In genomic region chr3:93556599-93556998, GRCm38 (mm10) we compare ENCODE assay signal across 7 mouse cellular contexts. TPM values are rescaled to one million over a fixed set of nuclear protein-coding genes. Genes with fewer than 3 reads are reported as not detected.
DNase-seq lines count a peak whose midpoint lies in the region; ATAC-seq lines count a peak whose summit lies in the region.

No protein-coding gene starts in this region.

- H3K27me3 ChIP-seq in limb, embryonic 12.5 days: no peaks in the 10 kb centered on the region
- H3K27me3 ChIP-seq in limb, embryonic 10.5 days (ENCODE audit: low read depth, poor library complexity, severe bottlenecking): peaks cover 25% of the 10 kb centered on the region
- H3K27me3 ChIP-seq in hindbrain, embryonic 16.5 days (replicated peaks; ENCODE audit: control insufficient read depth, insufficient read depth, low read length): no peaks in the 10 kb centered on the region; the same call in 1 of the 2 replicates
- peaks cover 13% of the 10 kb centered on the region for H3K27me3 ChIP-seq in neural tube, embryonic 15.5 days (replicated peaks)

- H3K27ac ChIP-seq in limb, embryonic 12.5 days: no peak overlapping the region
- H3K27ac ChIP-seq in limb, embryonic 10.5 days: no peak overlapping the region
- peak overlapping the region; percentile 92 for H3K27ac ChIP-seq in brown adipose tissue, adult 24 weeks (replicated peaks; ENCODE audit: low read depth, low read length)
- H3K27ac ChIP-seq in hindbrain, embryonic 16.5 days (ENCODE audit: low read depth, low read length): no peak overlapping the region
- no peak overlapping the region for H3K27ac ChIP-seq in neural tube, embryonic 15.5 days (replicated peaks)

- peaks cover 11% of the 10 kb centered on the region; the same call in 1 of the 2 replicates for H3K4me1 ChIP-seq in limb, embryonic 12.5 days (replicated peaks)
- peaks cover 15% of the 10 kb centered on the region for H3K4me1 ChIP-seq in limb, embryonic 10.5 days
- peaks cover 36% of the 10 kb centered on the region; the same call in 1 of the 2 replicates for H3K4me1 ChIP-seq in brown adipose tissue, adult 24 weeks (ENCODE audit: control insufficient read depth, insufficient read depth, insufficient read length, low read length)
- H3K4me1 ChIP-seq in hindbrain, embryonic 16.5 days (ENCODE audit: control insufficient read depth, insufficient read depth, low read depth, low read length): peaks cover 4% of the 10 kb centered on the region; the same call in 1 of the 2 replicates
- peaks cover 13% of the 10 kb centered on the region for H3K4me1 ChIP-seq in neural tube, embryonic 15.5 days

- ATAC-seq in limb, embryonic 12.5 days (ENCODE audit: insufficient number of reproducible peaks, insufficient read depth, low FRiP score, low TSS enrichment, low read depth): no peak
- ATAC-seq in hindbrain, embryonic 16.5 days: no peak
- no peak for ATAC-seq in neural tube, embryonic 15.5 days (ENCODE audit: low FRiP score)

- H3K9ac ChIP-seq in limb, embryonic 12.5 days (replicated peaks): no peak overlapping the region
- H3K9ac ChIP-seq in hindbrain, embryonic 16.5 days (ENCODE audit: low read depth, low read length): 0 out of 2 replicates have a peak overlapping the region, but pooled peaks have one; percentile 28
- no peak overlapping the region for H3K9ac ChIP-seq in neural tube, embryonic 15.5 days (replicated peaks)

- peaks cover 7% of the 10 kb centered on the region for H3K36me3 ChIP-seq in limb, embryonic 12.5 days
- H3K36me3 ChIP-seq in limb, embryonic 10.5 days: no peaks in the 10 kb centered on the region
- no peaks in the 10 kb centered on the region for H3K36me3 ChIP-seq in hindbrain, embryonic 16.5 days (ENCODE audit: control insufficient read depth, insufficient read depth, low read length)
- no peaks in the 10 kb centered on the region for H3K36me3 ChIP-seq in neural tube, embryonic 15.5 days

- H3K9me3 ChIP-seq in limb, embryonic 12.5 days: no peaks in the 10 kb centered on the region
- no peaks in the 10 kb centered on the region for H3K9me3 ChIP-seq in limb, embryonic 10.5 days (replicated peaks)
- H3K9me3 ChIP-seq in hindbrain, embryonic 16.5 days (ENCODE audit: control insufficient read depth, low read length): no peaks in the 10 kb centered on the region
- no peaks in the 10 kb centered on the region for H3K9me3 ChIP-seq in neural tube, embryonic 15.5 days (replicated peaks)

- H3K4me2 ChIP-seq in limb, embryonic 12.5 days: peak overlapping the region; percentile 85
- peak overlapping the region; percentile 96 for H3K4me2 ChIP-seq in hindbrain, embryonic 16.5 days (ENCODE audit: low read length)
- peak overlapping the region; percentile 86 for H3K4me2 ChIP-seq in neural tube, embryonic 15.5 days

- DNase-seq in limb, embryonic 10.5 days (ENCODE audit: low spot score): no peak
- no peak for DNase-seq in layer of hippocampus, adult 11-12 months (ENCODE audit: low spot score)
- DNase-seq in c-Kit-positive CD71-positive TER-119-positive erythroid progenitor cells, embryonic 14.5 days (ENCODE audit: low spot score): no peak

- no peak overlapping the region for H3K4me3 ChIP-seq in limb, embryonic 12.5 days (replicated peaks)
- H3K4me3 ChIP-seq in limb, embryonic 10.5 days: no peak overlapping the region
- H3K4me3 ChIP-seq in brown adipose tissue, adult 24 weeks (ENCODE audit: insufficient read depth, low read depth, low read length): peak overlapping the region; percentile 82
- peak overlapping the region; percentile 58 for H3K4me3 ChIP-seq in hindbrain, embryonic 16.5 days (ENCODE audit: low read length)
- peak overlapping the region; percentile 50 for H3K4me3 ChIP-seq in neural tube, embryonic 15.5 days (replicated peaks)

- 86% methylated on average over 1 of the region's 1 CpGs for WGBS in limb, embryonic 12.5 days
- 90% methylated on average over 1 of the region's 1 CpGs for WGBS in limb, embryonic 10.5 days
- 60% methylated on average over 1 of the region's 1 CpGs for WGBS in hindbrain, embryonic 16.5 days
- 75% methylated on average over 1 of the region's 1 CpGs for WGBS in neural tube, embryonic 15.5 days

RNA-seq across cellular contexts. Expression of gene S100a10, which starts 1.7 kb away (rescaled TPM):
- 157 and 183 TPM in 2 replicates for polyA plus RNA-seq in limb, embryonic 12.5 days (2016; fragmentation: Nextera tagmentation; extraction: Ambion mirVana)
- 74.9 and 78.4 TPM in 2 replicates for polyA plus RNA-seq in limb, embryonic 10.5 days (2016; fragmentation: Nextera tagmentation; extraction: Ambion mirVana)
- polyA plus RNA-seq in brown adipose tissue, adult 24 weeks (2012; ENCODE audit: insufficient read depth, insufficient read length, missing spikeins): 381 and 572 TPM in 2 replicates
- polyA plus RNA-seq in hindbrain, embryonic 16.5 days (2015; fragmentation: Nextera tagmentation; extraction: Ambion mirVana): 198 and 202 TPM in 2 replicates
- 284 and 336 TPM in 2 replicates for polyA plus RNA-seq in neural tube, embryonic 15.5 days (2015; fragmentation: Nextera tagmentation; extraction: Ambion mirVana)

RNA-seq across cellular contexts. Expression of gene S100a11, which starts 36.3 kb away (rescaled TPM):
- polyA plus RNA-seq in limb, embryonic 12.5 days (2016; fragmentation: Nextera tagmentation; extraction: Ambion mirVana): 600 and 664 TPM in 2 replicates
- 241 and 293 TPM in 2 replicates for polyA plus RNA-seq in limb, embryonic 10.5 days (2016; fragmentation: Nextera tagmentation; extraction: Ambion mirVana)
- polyA plus RNA-seq in brown adipose tissue, adult 24 weeks (2012; ENCODE audit: insufficient read depth, insufficient read length, missing spikeins): 790 and 869 TPM in 2 replicates
- 173 and 217 TPM in 2 replicates for polyA plus RNA-seq in hindbrain, embryonic 16.5 days (2015; fragmentation: Nextera tagmentation; extraction: Ambion mirVana)
- polyA plus RNA-seq in neural tube, embryonic 15.5 days (2015; fragmentation: Nextera tagmentation; extraction: Ambion mirVana): 235 and 481 TPM in 2 replicates

Comparison
In these comparisons a context has a peak if more than half of its experiments do, and no peak if none do; other contexts are left out.
1. H3K4me3 ChIP-seq: peak in brown adipose tissue, adult 24 weeks (single experiment), hindbrain, embryonic 16.5 days (single experiment) and neural tube, embryonic 15.5 days (single experiment); none in limb, embryonic 12.5 days (single experiment) and limb, embryonic 10.5 days (single experiment).
2. Peak in every context shown above with its lines, with median percentiles within 50 percentile points of each other: H3K4me2 ChIP-seq.